Mouse (Mus musculus): Measurements from ENCODE around the gene Btg2.

Gene Btg2

DNA sequence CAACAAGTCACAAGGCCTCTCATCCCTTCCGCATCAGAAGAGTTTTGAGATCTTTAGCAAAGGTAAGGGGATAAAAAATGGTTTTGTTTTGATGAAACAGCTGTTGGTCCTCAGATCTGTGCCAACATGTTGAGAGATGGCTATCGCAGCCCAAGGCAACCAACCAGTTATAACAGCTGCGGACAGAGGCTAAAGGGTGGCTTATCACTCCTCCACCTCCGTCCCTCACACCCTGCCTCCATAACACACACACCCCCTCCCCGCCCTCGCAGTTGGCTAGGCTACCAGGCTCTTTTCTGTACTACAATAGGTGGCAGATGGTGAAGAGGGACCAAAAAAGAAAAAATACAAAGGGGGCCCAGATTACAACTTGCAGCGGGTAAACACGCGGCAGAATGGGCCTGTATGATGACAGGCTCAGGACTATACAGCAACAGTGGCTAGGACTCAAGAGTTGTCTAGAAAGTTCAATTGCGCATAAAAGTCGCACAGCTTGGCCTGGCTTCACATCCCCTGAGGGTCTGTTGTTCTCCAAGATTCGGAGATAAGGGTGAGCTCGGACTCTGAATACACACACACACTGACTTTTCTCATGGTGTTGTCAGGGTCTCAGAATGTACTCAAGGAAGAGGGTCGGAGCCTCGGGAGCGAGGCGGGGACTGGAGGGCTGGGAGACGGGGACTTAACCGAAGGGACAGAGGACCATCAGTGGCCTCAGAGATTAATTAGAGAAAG, 692 bp downstream of the Btg2 start:
- no peak for DNase-seq (ENCODE audit: low read depth, low spot score)

GRCm38 (mm10) chr1:134077389-134078060, 1.4 kb downstream of the Btg2 start:
- no peak for DNase-seq (ENCODE audit: low read depth, low spot score)

- no peak for DNase-seq (ENCODE audit: low read depth, low spot score)
Observed at GRCm38 (mm10) chr1:134076789-134077188, 2.1 kb downstream of the Btg2 start.

GRCm38 (mm10) chr1:134075532-134075931, 3.4 kb downstream of the Btg2 start:
- no peak for DNase-seq (ENCODE audit: low read depth, low spot score)

DNA sequence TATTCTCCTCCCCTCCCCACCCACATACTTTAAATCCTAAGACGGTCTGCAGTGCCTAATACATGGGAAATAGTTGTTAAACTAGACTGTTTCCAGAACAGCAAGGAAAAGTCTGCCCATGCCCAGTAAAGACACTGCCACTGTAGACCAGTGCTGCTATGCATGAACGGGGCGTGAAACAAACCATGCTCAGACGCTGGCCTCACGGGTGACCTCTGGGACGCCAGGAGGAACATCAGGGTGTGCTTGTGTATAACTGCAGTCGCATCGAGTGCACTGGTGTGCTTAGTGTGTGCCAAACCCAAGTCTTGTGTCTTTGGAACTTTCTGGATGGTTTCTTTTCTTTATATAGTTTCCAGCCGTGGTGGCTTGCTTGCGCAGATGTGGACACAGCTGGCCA, 4.3 kb downstream of the Btg2 start:
- DNase-seq (ENCODE audit: low read depth, low spot score) = no peak

DNA sequence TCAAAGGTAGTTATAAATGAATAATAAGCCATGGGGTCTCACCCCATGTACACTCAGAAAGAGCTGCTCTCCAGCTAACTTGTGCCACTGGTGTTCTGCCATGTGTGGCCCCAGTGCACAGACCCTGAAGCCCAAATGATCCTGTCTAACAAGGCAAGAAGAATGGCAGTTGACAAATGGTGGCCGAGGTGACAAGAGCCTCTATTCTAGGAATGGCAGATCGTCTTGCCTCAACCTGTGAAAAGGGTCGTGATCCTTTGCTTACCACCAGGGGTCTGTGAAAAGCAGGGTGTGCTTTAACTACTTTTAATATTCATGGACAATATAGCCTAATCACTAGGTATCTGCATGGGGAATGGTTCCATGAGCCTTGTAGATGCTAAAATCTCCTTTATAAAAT, 4.7 kb downstream of the Btg2 start:
- no peak for DNase-seq (ENCODE audit: low read depth, low spot score)

GRCm38 (mm10) chr1:134073658-134074057, 5.3 kb downstream of the Btg2 start:
- no peak for DNase-seq (ENCODE audit: low read depth, low spot score)

GRCm38 (mm10) chr1:134073061-134073564, 5.8 kb downstream of the Btg2 start:
- DNase-seq (ENCODE audit: low read depth, low spot score) = no peak

GRCm38 (mm10) chr1:134071411-134072018, 7.4 kb downstream of the Btg2 start:
- no peak for DNase-seq (ENCODE audit: low read depth, low spot score)

DNA sequence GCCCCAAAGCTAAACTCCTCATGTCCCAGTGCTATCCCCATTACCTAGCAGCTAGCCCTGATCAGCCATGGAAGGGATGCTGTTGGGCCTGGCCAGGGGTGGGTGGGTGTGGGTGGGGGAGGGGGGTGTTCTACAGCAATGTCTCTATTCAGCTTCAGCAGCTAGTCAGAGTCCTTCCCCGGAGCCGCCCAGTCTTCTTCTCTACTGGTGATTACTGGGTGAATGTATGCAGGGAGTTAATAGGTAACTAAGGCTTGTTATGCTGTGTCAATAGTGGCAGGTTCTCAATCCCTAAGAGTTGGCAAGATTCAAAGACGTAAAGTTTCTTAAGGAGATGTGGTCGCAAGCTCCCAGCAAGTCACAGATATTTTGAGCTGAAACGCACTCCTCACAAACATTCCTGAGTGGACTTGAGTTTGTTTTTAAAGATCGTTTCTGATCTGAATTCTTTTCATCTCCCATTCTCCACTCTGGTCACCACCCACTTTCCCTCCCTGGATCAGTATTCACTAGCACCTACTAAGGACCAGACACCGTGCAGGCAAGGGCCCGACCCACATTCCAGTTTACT, 8.7 kb downstream of the Btg2 start:
- DNase-seq (ENCODE audit: low read depth, low spot score) = no peak

GRCm38 (mm10) chr1:134067143-134067619, 11.7 kb downstream of the Btg2 start:
- peak; percentile 59 for DNase-seq (ENCODE audit: low read depth, low spot score)

- DNase-seq (ENCODE audit: low read depth, low spot score) = no peak
Observed at GRCm38 (mm10) chr1:134066554-134066953, 12.4 kb downstream of the Btg2 start.

DNA sequence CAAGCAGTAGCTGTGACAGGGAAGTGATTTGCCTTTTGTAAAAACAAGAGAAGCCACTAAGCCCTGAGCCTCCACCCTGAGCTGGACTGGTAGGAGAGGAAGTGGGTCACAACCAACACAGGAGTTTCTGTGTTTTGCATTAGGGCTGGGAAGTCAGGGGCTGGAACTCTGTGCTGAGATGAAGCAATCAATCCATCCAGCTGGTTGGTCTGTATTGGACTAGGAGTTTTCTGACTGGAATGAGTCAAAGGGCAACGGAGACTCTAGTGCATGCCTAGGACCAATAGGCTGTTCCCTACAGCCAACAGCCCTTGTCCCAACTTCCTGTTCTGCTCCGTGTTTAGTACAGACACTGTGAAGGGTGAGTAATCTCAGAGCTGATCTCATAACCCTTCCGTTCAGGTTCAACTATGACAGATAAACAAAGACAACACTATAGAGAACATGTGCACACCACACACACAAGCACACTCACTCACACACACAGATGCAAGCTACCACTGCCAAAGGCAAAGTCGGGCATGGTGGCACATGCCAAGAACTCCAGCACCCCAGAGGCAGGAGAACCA, 13.6 kb downstream of the Btg2 start:
- no peak for DNase-seq (ENCODE audit: low read depth, low spot score)

- DNase-seq (ENCODE audit: low read depth, low spot score) = no peak
Observed at GRCm38 (mm10) chr1:134064296-134064831, 14.6 kb downstream of the Btg2 start.

- DNase-seq (ENCODE audit: low read depth, low spot score) = no peak
Observed at GRCm38 (mm10) chr1:134063773-134064125, 15.2 kb downstream of the Btg2 start.

GRCm38 (mm10) chr1:134063086-134063772, 15.7 kb downstream of the Btg2 start:
- peak; percentile 91 for DNase-seq (ENCODE audit: low read depth, low spot score)

GRCm38 (mm10) chr1:134062411-134063085, 16.4 kb downstream of the Btg2 start:
- peak; percentile 79 for DNase-seq (ENCODE audit: low read depth, low spot score)

- no peak for DNase-seq (ENCODE audit: low read depth, low spot score)
Observed at GRCm38 (mm10) chr1:134061915-134062314, 17.0 kb downstream of the Btg2 start.

- DNase-seq (ENCODE audit: low read depth, low spot score) = peak; percentile 94
Observed at GRCm38 (mm10) chr1:134060849-134061569, 17.9 kb downstream of the Btg2 start.

Data from retina, postnatal 7 days (tissue).